Mouse (Mus musculus) splenic B cell, adult 2 months (primary cell): ENCODE results near the gene Grid2ip.

ENCODE experiments used
- DNase-seq: peaks from one replicate; pipeline ENCODE4 v3.0.0-alpha.2; 2011; ENCODE audit warnings: low read depth, low spot score
- H3K27me3 ChIP-seq: 2 replicates; pipeline ENCODE4 v1.6.1; 2012; ENCODE audit warnings: mild to moderate bottlenecking, low read length, moderate library complexity, mixed read lengths; ENCODE audit not compliant: control insufficient read depth, poor library complexity, insufficient read depth, severe bottlenecking
- H3K36me3 ChIP-seq: 2 replicates; pipeline ENCODE4 v1.6.1; 2012; ENCODE audit warnings: mild to moderate bottlenecking, low read length, moderate library complexity, mixed read lengths; ENCODE audit not compliant: control insufficient read depth, poor library complexity, insufficient read depth, severe bottlenecking

Gene Grid2ip

DNA sequence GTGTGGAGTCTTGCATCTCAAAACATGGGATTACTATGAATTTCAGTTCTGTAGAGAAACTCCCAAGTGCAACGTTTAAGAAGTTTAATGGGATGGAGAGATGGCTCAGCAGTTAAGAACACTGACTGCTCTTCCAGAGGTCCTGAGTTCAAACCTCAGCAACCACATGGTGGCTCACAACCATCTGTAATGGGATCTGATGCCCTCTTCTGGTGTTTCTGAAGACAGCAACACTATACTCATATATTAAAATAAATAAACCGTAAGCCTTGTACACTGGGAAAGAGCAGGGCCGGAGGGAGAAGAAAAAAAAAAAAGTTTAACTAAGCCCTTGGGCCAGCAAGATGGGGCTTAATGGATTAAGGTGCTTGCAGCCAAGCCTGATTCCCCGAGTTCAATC is 65.9 kb downstream of the Grid2ip start:
- DNase-seq: no peak
- Histone ChIP-seq H3K27me3 (no peaks in the 10 kb centered on the region), H3K36me3 (peaks cover 18% of the 10 kb centered on the region)

DNA sequence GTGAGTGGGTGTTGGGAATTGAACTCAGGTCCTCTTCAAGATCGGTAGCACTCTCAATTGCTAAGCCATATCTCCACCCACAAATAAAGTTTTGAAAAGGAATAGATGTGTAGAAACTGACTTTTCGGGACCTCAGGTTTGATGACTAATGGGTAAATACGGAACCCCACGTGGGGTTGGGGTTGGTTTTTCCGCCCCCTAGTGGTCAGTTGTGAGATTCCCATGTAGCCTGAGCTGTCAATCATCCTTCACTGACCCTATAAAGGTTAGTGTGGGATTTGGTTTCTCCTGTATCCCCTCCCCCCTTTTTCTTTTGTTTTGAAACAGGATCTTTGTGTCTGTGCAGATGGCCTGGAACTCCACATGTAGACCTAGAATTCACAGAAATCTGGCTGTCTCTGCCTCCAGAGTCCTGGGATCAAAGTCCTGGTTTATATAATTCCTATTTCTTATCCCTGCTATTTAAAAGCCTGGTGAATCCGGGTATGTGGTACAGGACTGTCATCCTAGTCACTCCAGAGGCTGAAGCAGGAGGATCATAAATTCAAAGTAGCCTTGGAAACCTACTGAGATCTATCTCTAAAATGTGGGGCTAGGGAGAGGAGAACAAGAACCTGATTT is 66.9 kb downstream of the Grid2ip start:
- Histone ChIP-seq H3K36me3 (peaks cover 16% of the 10 kb centered on the region), H3K27me3 (no peaks in the 10 kb centered on the region)
- peak; percentile 82 for DNase-seq

DNA sequence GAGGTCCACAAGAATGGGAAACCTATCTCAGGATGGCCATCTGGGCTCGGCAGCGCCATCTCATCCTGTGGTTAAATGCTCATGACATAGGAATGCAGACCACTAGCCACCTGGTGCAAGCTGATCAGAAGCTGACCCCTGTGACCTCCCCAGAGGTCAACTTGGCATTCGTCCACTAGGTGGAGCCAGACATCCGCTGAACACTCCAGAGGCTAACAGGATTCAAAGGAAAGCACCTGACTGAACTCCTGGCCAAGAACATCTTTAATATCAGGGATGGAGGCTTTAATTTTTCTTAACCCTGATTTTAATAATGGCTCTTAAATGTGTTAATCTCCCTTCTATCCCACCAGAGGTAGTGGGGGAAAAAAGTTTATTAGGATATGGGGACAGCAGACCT is 77.3 kb downstream of the Grid2ip start:
- H3K36me3 ChIP-seq: no peaks in the 10 kb centered on the region
- peak; percentile 87 for DNase-seq
- H3K27me3 ChIP-seq: no peaks in the 10 kb centered on the region

DNA sequence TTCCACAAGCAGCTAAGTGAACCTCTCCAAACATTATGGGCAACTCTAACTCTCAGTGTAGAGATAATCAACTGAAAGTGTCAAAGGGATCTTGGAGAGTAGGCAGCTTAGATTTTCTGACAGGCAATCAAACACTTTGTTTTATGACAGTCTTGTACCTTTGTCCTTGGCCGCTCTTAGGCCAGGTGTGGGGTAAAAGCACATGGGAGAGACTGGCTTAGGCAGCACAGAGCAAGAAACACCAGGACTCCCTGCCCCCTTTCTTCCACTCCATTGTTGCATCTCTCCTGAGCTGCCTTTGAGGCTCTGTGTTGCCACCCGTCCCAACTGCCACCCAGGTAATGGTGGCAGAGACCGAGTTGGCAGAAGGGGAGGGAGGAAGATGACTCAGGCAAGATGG is 84.2 kb downstream of the Grid2ip start:
- DNase-seq: no peak
- Histone ChIP-seq H3K36me3 (no peaks in the 10 kb centered on the region), H3K27me3 (no peaks in the 10 kb centered on the region)

DNA sequence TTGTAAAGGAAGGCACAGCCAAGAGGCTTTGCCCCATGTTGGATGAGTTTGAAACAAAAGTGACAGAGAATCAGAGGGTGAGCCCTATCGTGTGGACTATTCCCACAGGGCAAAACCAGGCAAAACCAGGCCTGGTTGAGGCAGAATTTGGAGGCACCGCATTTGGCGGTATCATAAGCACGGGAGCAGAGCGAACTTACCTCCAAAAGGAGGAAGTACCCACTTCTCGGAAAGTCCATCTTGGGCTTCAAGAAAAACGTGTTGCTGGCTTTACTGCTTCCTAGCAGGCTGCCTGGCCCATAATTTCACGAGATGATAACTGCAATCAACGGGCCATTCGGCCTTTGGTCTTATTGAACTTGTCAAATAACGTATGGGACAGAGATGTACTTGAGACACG is 84.6 kb downstream of the Grid2ip start:
- no peaks in the 10 kb centered on the region for H3K36me3 ChIP-seq
- H3K27me3 ChIP-seq: no peaks in the 10 kb centered on the region
- peak; percentile 12 for DNase-seq
